Mouse (Mus musculus) neutrophil, adult 65 days (primary cell): ENCODE results near the gene Obp1b. TPM values are rescaled to one million over a fixed set of nuclear protein-coding genes. Genes with fewer than 3 reads are reported as not detected.

ENCODE experiments used
- total RNA-seq: library from RNA; stranded (reverse); gene quantifications from 2 replicates; pipeline ENCODE4 v1.2.4, GENCODE M21; 2023

The Obp1b gene
- total RNA-seq, result not detected in 2 replicates

GRCm38 (mm10) chrX:78186477-78186876, at the start of gene Obp1b:
Gene Obp1b, plus strand, starts transcription at chrX:78186777.

Other genes with a start within 250 kb of the Obp1b start
- not detected in 2 replicates for gene Obp1a, start 95.4 kb upstream of the Obp1b start, total RNA-seq
- gene Gm5938, start 61.3 kb upstream of the Obp1b start, total RNA-seq, result not detected in 2 replicates
- gene Gm14743, start 59.1 kb downstream of the Obp1b start, total RNA-seq, result not detected in 2 replicates
- gene 4930480E11Rik, start 182.9 kb downstream of the Obp1b start, total RNA-seq, result not detected in 2 replicates